Mouse (Mus musculus) G1E (cell line): ENCODE measurements around the gene Rem2. TPM values are rescaled to one million over a fixed set of nuclear protein-coding genes. Genes with fewer than 3 reads are reported as not detected.

Experiments used
- ATAC-seq: 2 replicates; pipeline ENCODE4 v1.8.0; 2016; ENCODE audit warnings: mild to moderate bottlenecking; ENCODE audit not compliant: insufficient number of reproducible peaks, poor library complexity, low FRiP score, severe bottlenecking; ENCODE audit errors: extremely low read depth
- DNase-seq: peaks from one replicate; pipeline ENCODE4 v3.0.0; 2012; ENCODE audit warnings: low spot score
- H3K27me3 ChIP-seq: 2 replicates; pipeline ENCODE4 v1.6.1; 2012; ENCODE audit warnings: mild to moderate bottlenecking, low read length, inconsistent platforms; ENCODE audit not compliant: insufficient read depth
- H3K36me3 ChIP-seq: replicated peaks from 2 replicates; pipeline ENCODE3; 2012; ENCODE audit warnings: mild to moderate bottlenecking, inconsistent platforms
- H3K4me1 ChIP-seq: 2 replicates; pipeline ENCODE4 v1.6.1; 2012; ENCODE audit warnings: low read depth, low read length, inconsistent platforms, mixed read lengths; ENCODE audit not compliant: insufficient read depth
- H3K4me3 ChIP-seq: 2 replicates; pipeline ENCODE4 v1.5.1; 2012; ENCODE audit warnings: low read depth, mild to moderate bottlenecking, inconsistent platforms, low read length, moderate library complexity, mixed read lengths
- H3K9me3 ChIP-seq: replicated peaks from 2 replicates; pipeline ENCODE4 v1.6.1; 2012; ENCODE audit warnings: inconsistent platforms
- CTCF ChIP-seq: IDR thresholded peaks from 2 replicates; pipeline ENCODE4 v1.5.1; 2012; ENCODE audit warnings: low read depth, low read length, inconsistent platforms, mixed read lengths
- GATA1 ChIP-seq: IDR thresholded peaks from 2 replicates; pipeline ENCODE4 v1.6.1; 2012; ENCODE audit warnings: borderline replicate concordance, low read length, inconsistent platforms, mixed read lengths
- GATA2 ChIP-seq: IDR thresholded peaks from 2 replicates; pipeline ENCODE4 v1.6.1; 2012; ENCODE audit warnings: low read depth, low read length, inconsistent platforms, borderline replicate concordance
- POLR2AphosphoS5 ChIP-seq: IDR thresholded peaks from 2 replicates; pipeline ENCODE4 v1.6.1; 2012; ENCODE audit warnings: low read depth, low read length, inconsistent platforms; ENCODE audit not compliant: insufficient replicate concordance
- TAL1 ChIP-seq: conservative IDR thresholded peaks from 2 replicates; pipeline ENCODE4 v1.6.1; 2012; ENCODE audit warnings: low read depth, low read length, inconsistent platforms, mixed read lengths
- polyA plus RNA-seq: library from polyadenylated mRNA; stranded (reverse); fragments of >175 nt; gene quantifications from 2 replicates; pipeline ENCODE4 v1.2.3, GENCODE M21; 2012
- total RNA-seq, 2 experiments: library from RNA; stranded (forward) in 1 of 2; stranded (reverse) in 1 of 2; fragments of 200-1000 nt in 1 of 2; fragments of >200 nt in 1 of 2; fragmentation: Nextera tagmentation in 1 of 2; gene quantifications; 2 replicates each; pipeline ENCODE4 v1.2.3; 2014 to 2017

Gene Rem2
- total and polyA plus RNA-seq, 3 experiments = 0.08 TPM; not detected in 2

DNA sequence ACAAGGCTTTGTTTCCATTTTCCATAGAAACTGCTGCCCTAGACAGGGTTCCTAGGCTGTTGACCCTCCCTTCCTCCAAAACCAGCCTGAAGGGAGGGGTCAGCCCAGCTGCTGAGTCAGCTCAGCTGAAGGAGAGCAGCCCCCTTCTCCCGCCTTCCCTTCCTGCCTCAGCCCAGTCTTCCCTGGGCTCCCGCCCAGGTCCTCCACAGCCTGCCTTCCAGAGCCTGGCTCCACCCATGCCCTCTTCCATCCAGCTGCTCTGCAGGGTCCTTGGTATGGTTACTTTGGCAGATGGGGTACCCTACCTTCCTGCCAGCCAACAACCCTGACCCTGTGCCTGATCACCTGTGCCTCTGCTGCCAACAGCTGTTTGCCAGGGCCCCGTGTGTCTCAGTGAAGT is 32.7 kb upstream of the Rem2 start:
- Histone ChIP-seq H3K4me1 (peaks cover 76% of the 10 kb centered on the region), H3K9me3 (no peaks in the 10 kb centered on the region), H3K36me3 (peaks cover 70% of the 10 kb centered on the region), H3K4me3 (no peak overlapping the region), H3K27me3 (peaks cover 3% of the 10 kb centered on the region; the same call in 1 of the 2 replicates)
- no peak for TF ChIP-seq CTCF
- no peak for TF ChIP-seq GATA1
- TF ChIP-seq POLR2AphosphoS5 = no peak
- no peak for TF ChIP-seq GATA2
- TF ChIP-seq TAL1 = no peak
- ATAC-seq = no peak
- DNase-seq = no peak

- Histone ChIP-seq H3K27me3 (peaks cover 3% of the 10 kb centered on the region; the same call in 1 of the 2 replicates), H3K9me3 (no peaks in the 10 kb centered on the region), H3K36me3 (peaks cover 62% of the 10 kb centered on the region), H3K4me3 (no peak overlapping the region), H3K4me1 (peaks cover 79% of the 10 kb centered on the region)
- ATAC-seq (no peak), DNase-seq (no peak)
- TF ChIP-seq TAL1 (no peak), GATA2 (no peak), POLR2AphosphoS5 (no peak), GATA1 (no peak), CTCF (no peak)
Measured at GRCm38 (mm10) chr14:54443712-54444618, 31.9 kb upstream of the Rem2 start.

- no peaks in the 10 kb centered on the region for H3K9me3 ChIP-seq
- TF ChIP-seq GATA1 = no peak
- TF ChIP-seq TAL1 = no peak
- TF ChIP-seq CTCF = no peak
- no peak for TF ChIP-seq GATA2
- TF ChIP-seq POLR2AphosphoS5 = no peak
- ATAC-seq (no peak), DNase-seq (no peak)
- H3K27me3 ChIP-seq = peaks cover under 1% of the 10 kb centered on the region; the same call in 1 of the 2 replicates
- peaks cover 47% of the 10 kb centered on the region for H3K36me3 ChIP-seq
- peaks cover 74% of the 10 kb centered on the region for H3K4me1 ChIP-seq
- H3K4me3 ChIP-seq = peak overlapping the region; percentile 25; the same call in 1 of the 2 replicates
Measured at GRCm38 (mm10) chr14:54445476-54445875, 30.4 kb upstream of the Rem2 start.

- no peak for ATAC-seq
- Histone ChIP-seq H3K36me3 (no peaks in the 10 kb centered on the region), H3K4me3 (no peak overlapping the region), H3K27me3 (peaks cover 13% of the 10 kb centered on the region), H3K4me1 (peaks cover 17% of the 10 kb centered on the region), H3K9me3 (peaks cover 2% of the 10 kb centered on the region; the same call in 1 of the 2 replicates)
- no peak for DNase-seq
- TF ChIP-seq GATA2 = no peak
- no peak for TF ChIP-seq CTCF
- TF ChIP-seq GATA1 = no peak
- no peak for TF ChIP-seq TAL1
Measured at GRCm38 (mm10) chr14:54453566-54453965, 22.3 kb upstream of the Rem2 start.

GRCm38 (mm10) chr14:54454669-54455528 is 21.0 kb upstream of the Rem2 start:
- H3K4me1 ChIP-seq = peaks cover 9% of the 10 kb centered on the region; the same call in 1 of the 2 replicates
- ATAC-seq = no peak

More at GRCm38 (mm10) chr14:54454669-54455528, 21.0 kb upstream of the Rem2 start:
- Histone ChIP-seq H3K36me3 (no peaks in the 10 kb centered on the region), H3K27me3 (peaks cover 13% of the 10 kb centered on the region), H3K9me3 (peaks cover 2% of the 10 kb centered on the region; the same call in 1 of the 2 replicates), H3K4me3 (no peak overlapping the region)
- no peak for DNase-seq
- no peak for TF ChIP-seq CTCF
- TF ChIP-seq POLR2AphosphoS5 = no peak
- TF ChIP-seq GATA2 = no peak
- no peak for TF ChIP-seq TAL1
- TF ChIP-seq GATA1 = no peak
